In the genomic region with DNA sequence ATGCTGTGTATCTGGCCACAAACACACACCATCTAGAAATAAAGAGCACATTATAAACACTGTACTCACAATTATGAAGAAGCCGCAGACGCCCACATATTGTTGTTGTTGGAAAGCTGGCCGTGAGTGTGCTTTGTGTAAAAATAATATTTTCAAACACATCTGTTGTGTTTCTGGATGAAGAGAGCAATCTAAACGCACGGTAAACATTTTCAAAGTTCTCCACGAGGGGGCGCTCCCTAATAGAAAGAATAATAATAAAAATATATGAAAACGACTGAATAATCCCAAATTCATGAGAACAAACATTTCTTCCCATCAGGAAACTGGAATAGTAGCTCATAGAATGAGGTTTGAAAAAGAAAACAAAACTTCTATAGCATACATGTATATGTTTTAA, we compare ENCODE assay signal across 9 mouse cellular contexts.
DNase-seq lines count a peak whose midpoint lies in the region; ATAC-seq lines count a peak whose summit lies in the region.
"Had no signal": no experiment of that assay in that cellular context is flagged by ENCODE, and none has a peak within 500 bp of the region (broad histone marks: within the 10 kb centered on the region; RNA-seq: fewer than 3 reads in every experiment).

No protein-coding gene starts in this region.

- no peaks in the 10 kb centered on the region for H3K27me3 ChIP-seq in midbrain, embryonic 14.5 days (ENCODE audit: control insufficient read depth, insufficient read depth, low read length)
- no peaks in the 10 kb centered on the region for H3K27me3 ChIP-seq in midbrain, embryonic 15.5 days (replicated peaks)
- H3K27me3 ChIP-seq: limb, embryonic 13.5 days had no signal

- intact Hi-C loops in gastrocnemius, postnatal 36 days (cut with DNase I) = loop anchor here (5.0 kb wide), 1 partner anchor 501 kb away; no protein-coding TSS in a partner anchor

- no peak overlapping the region for H3K4me3 ChIP-seq in midbrain, embryonic 14.5 days (replicated peaks; ENCODE audit: low read depth, low read length)
- no peak overlapping the region for H3K4me3 ChIP-seq in midbrain, embryonic 15.5 days
- H3K4me3 ChIP-seq: limb, embryonic 13.5 days had no signal

- no peaks in the 10 kb centered on the region for H3K4me1 ChIP-seq in midbrain, embryonic 14.5 days (ENCODE audit: control insufficient read depth, insufficient read depth, low read length)
- H3K4me1 ChIP-seq in midbrain, embryonic 15.5 days = no peaks in the 10 kb centered on the region
- H3K4me1 ChIP-seq: limb, embryonic 13.5 days had no signal

- ATAC-seq in midbrain, embryonic 14.5 days (ENCODE audit: low FRiP score, low TSS enrichment) = no peak
- no peak for ATAC-seq in midbrain, embryonic 15.5 days (replicated peaks)
- ATAC-seq in inflammation-experienced regulatory T-cells, adult 6 months = no peak

- peak; percentile 25 for DNase-seq in gastrocnemius, postnatal 10 days
- DNase-seq in gastrocnemius, postnatal 36 days = no peak
- DNase-seq in midbrain, embryonic 14.5 days = peak; percentile 81
- DNase-seq in cerebellum, adult 9-11 months = peak; percentile 10
- DNase-seq in layer of hippocampus, postnatal 36 days = peak; percentile 17 to 33
- no peak for DNase-seq in ovary, postnatal 36 days (ENCODE audit: low spot score)

- WGBS in midbrain, embryonic 14.5 days = 19% methylated on average over 8 of the region's 8 CpGs
- 16% methylated on average over 8 of the region's 8 CpGs for WGBS in midbrain, embryonic 15.5 days

- H3K9me3 ChIP-seq in midbrain, embryonic 14.5 days (ENCODE audit: control insufficient read depth, low read length) = no peaks in the 10 kb centered on the region
- no peaks in the 10 kb centered on the region for H3K9me3 ChIP-seq in midbrain, embryonic 15.5 days
- H3K9me3 ChIP-seq: limb, embryonic 13.5 days had no signal

- H3K9ac ChIP-seq in midbrain, embryonic 14.5 days (replicated peaks; ENCODE audit: low read length) = no peak overlapping the region
- H3K9ac ChIP-seq in midbrain, embryonic 15.5 days = no peak overlapping the region
- H3K9ac ChIP-seq: limb, embryonic 13.5 days had no signal

- no peaks in the 10 kb centered on the region for H3K36me3 ChIP-seq in midbrain, embryonic 14.5 days (ENCODE audit: control insufficient read depth, insufficient read depth, low read length)
- H3K36me3 ChIP-seq in midbrain, embryonic 15.5 days (replicated peaks) = no peaks in the 10 kb centered on the region
- H3K36me3 ChIP-seq: limb, embryonic 13.5 days had no signal

- no peak overlapping the region for H3K4me2 ChIP-seq in midbrain, embryonic 14.5 days (ENCODE audit: low read length)
- H3K4me2 ChIP-seq in midbrain, embryonic 15.5 days = no peak overlapping the region
- H3K4me2 ChIP-seq: limb, embryonic 13.5 days had no signal

- no peak overlapping the region for H3K27ac ChIP-seq in midbrain, embryonic 14.5 days (replicated peaks; ENCODE audit: low read depth, low read length)
- H3K27ac ChIP-seq in midbrain, embryonic 15.5 days = no peak overlapping the region
- H3K27ac ChIP-seq: limb, embryonic 13.5 days had no signal

Comparison
In these comparisons a context has a peak if more than half of its experiments do, and no peak if none do; other contexts are left out.
1. DNase-seq: peak in gastrocnemius, postnatal 10 days (single experiment), midbrain, embryonic 14.5 days (single experiment), cerebellum, adult 9-11 months (single experiment) and layer of hippocampus, postnatal 36 days (2 of 2); none in gastrocnemius, postnatal 36 days (0 of 2) and ovary, postnatal 36 days (single experiment).